Mouse (Mus musculus) heart, postnatal 0 days (tissue): ENCODE results near the gene Fgfr2. TPM values are rescaled to one million over a fixed set of nuclear protein-coding genes. Genes with fewer than 3 reads are reported as not detected.
A peak's percentile ranks its signal among the peaks of the same experiment; 100 is the strongest.

ENCODE experiments used
- ATAC-seq: fragments of 200-750 bp; cut with Nextera tagmentation; 2 replicates; pipeline ENCODE4 v1.8.0; 2017; ENCODE audit warnings: low read depth, moderate number of reproducible peaks, moderate library complexity; ENCODE audit not compliant: insufficient read depth
- DNase-seq: peaks from one replicate; pipeline ENCODE4 v3.0.0-alpha.2; 2016; ENCODE audit warnings: low spot score
- H3K27ac ChIP-seq: fragments of 300-500 bp; sonication (generic); 2 replicates; pipeline ENCODE4 v1.5.1; 2014; ENCODE audit warnings: low read depth, mild to moderate bottlenecking
- H3K27me3 ChIP-seq: fragments of 300-500 bp; sonication (generic); 2 replicates; pipeline ENCODE4 v1.6.1; 2014; ENCODE audit warnings: low read length, mixed read lengths; ENCODE audit not compliant: control insufficient read depth, insufficient read depth
- H3K36me3 ChIP-seq: fragments of 300-500 bp; sonication (generic); replicated peaks from 2 replicates; pipeline ENCODE4 v1.6.1; 2014; ENCODE audit warnings: low read length, mixed read lengths; ENCODE audit not compliant: control insufficient read depth, insufficient read depth
- H3K4me1 ChIP-seq: fragments of 300-500 bp; sonication (generic); 2 replicates; pipeline ENCODE4 v1.6.1; 2014; ENCODE audit warnings: antibody characterized with exemption; ENCODE audit not compliant: control insufficient read depth, insufficient read depth
- H3K4me2 ChIP-seq: fragments of 300-500 bp; sonication (generic); 2 replicates; pipeline ENCODE4 v1.6.1; 2014; ENCODE audit warnings: low read depth, mild to moderate bottlenecking, low read length, moderate library complexity
- H3K4me3 ChIP-seq: fragments of 300-500 bp; sonication (generic); 2 replicates; pipeline ENCODE4 v1.5.1; 2014; ENCODE audit warnings: low read depth, low read length
- H3K9ac ChIP-seq: fragments of 300-500 bp; sonication (generic); replicated peaks from 2 replicates; pipeline ENCODE4 v1.6.1; 2014; ENCODE audit warnings: low read depth, low read length, mixed read lengths
- H3K9me3 ChIP-seq: fragments of 300-500 bp; sonication (generic); replicated peaks from 2 replicates; pipeline ENCODE4 v1.6.1; 2016; ENCODE audit warnings: low read length; ENCODE audit not compliant: control insufficient read depth
- CTCF ChIP-seq: IDR thresholded peaks from 2 replicates; pipeline ENCODE4 v1.5.1; 2016; ENCODE audit warnings: antibody characterized with exemption, control low read depth, low read depth
- EP300 ChIP-seq: IDR thresholded peaks from 2 replicates; pipeline ENCODE4 v1.6.1; 2016; ENCODE audit warnings: antibody characterized with exemption, low read depth
- WGBS: fragments of 180-500 bp; shearing (Covaris S2); extraction: QIAGEN DNeasy Blood & Tissue Kit; methylation state at CpG from one replicate; pipeline ENCODE4 v1.1.7; 2014; 5-methylcytosine and 5-hydroxymethylcytosine counted together
- polyA plus RNA-seq: library from polyadenylated mRNA; unstranded; fragments of >200 nt; fragmentation: Nextera tagmentation; extraction: Ambion mirVana; gene quantifications from 2 replicates; pipeline ENCODE4 v1.2.1, GENCODE M21; 2015
- total RNA-seq: library from RNA; depleted of rRNA; stranded (reverse); fragments of >200 nt; gene quantifications from 2 replicates; pipeline ENCODE4 v1.2.3, GENCODE M21; 2014; ENCODE audit warnings: low replicate concordance

The Fgfr2 gene
- total and polyA plus RNA-seq, 2 experiments from 2014 or later = 3.8 to 11.5 TPM

DNA sequence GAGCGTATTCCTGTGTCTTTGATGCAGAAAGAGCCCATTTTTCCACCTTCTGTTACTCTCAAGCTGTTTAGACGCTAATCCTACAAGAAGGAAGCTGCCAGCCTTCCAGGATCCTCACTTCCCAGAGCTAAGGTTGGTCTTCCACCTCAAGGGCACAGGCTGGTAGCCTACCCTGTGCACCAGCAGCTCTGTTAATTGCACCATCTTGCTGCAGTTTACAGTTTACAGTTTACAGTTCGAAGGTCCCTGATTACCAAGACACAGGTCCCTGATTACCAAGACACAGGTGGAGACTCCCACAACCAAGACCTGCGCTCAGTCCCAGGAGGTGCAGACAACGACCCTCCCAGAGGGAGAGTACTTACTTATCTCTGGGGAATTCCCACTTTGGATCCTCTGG is 2938.3 kb downstream of the Fgfr2 start:
- no peak for TF ChIP-seq CTCF
- no peak for TF ChIP-seq EP300
- no peak overlapping the region for H3K4me2 ChIP-seq
- H3K36me3 ChIP-seq = no peaks in the 10 kb centered on the region
- H3K9me3 ChIP-seq = no peaks in the 10 kb centered on the region
- H3K27ac ChIP-seq = no peak overlapping the region
- no peaks in the 10 kb centered on the region for H3K27me3 ChIP-seq
- no peak overlapping the region for H3K4me3 ChIP-seq
- 74% methylated on average over 5 of the region's 5 CpGs for WGBS
- ATAC-seq = no peak
- H3K9ac ChIP-seq = no peak overlapping the region
- no peak for DNase-seq
- H3K4me1 ChIP-seq = no peaks in the 10 kb centered on the region

DNA sequence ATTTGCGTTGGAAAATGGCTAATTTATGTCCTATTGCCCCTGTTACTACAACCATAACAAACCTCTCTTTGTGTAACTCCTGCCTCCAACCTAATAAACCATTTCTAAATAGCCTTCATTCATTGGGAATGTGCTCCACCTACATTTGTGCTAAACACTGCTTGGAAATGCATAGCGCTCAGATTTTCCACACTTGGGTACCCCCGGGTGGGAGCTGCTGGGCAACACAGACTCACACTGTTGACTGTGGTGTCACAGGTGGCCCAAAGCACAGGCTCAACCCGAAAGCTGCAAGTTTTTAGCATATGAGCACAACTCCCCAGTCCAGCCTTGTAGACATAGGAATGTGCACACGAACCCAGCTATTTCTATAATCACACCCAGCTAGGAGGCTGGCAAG is 2939.2 kb downstream of the Fgfr2 start:
- Histone ChIP-seq H3K36me3 (no peaks in the 10 kb centered on the region), H3K9me3 (no peaks in the 10 kb centered on the region), H3K27ac (no peak overlapping the region), H3K4me3 (no peak overlapping the region), H3K4me1 (no peaks in the 10 kb centered on the region), H3K27me3 (no peaks in the 10 kb centered on the region), H3K9ac (no peak overlapping the region), H3K4me2 (no peak overlapping the region)
- DNase-seq = no peak
- TF ChIP-seq EP300 = no peak
- TF ChIP-seq CTCF = no peak
- ATAC-seq = no peak
- WGBS = 90% methylated on average over 5 of the region's 5 CpGs

DNA sequence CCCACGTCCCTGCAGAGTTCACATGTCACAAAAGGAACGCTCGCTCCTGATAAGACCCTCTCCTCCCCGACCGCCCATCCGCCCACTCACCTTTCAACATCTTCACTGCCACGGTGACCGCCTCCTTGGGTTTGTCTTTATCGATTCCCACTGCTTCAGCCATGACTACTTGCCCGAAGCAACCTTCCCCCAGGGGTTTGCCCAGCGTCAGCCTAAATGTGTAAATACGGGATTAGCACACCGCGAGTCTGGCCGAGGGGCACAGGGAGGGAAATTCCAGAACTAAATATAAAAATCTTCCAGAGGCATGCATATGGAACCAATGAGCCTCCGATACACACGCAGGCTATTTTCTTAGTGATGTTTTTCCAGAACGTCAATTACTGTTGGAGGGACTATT is 2940.6 kb downstream of the Fgfr2 start:
- DNase-seq (no peak), ATAC-seq (no peak)
- TF ChIP-seq EP300 (no peak), CTCF (no peak)
- Histone ChIP-seq H3K27me3 (no peaks in the 10 kb centered on the region), H3K9me3 (no peaks in the 10 kb centered on the region), H3K9ac (no peak overlapping the region), H3K36me3 (no peaks in the 10 kb centered on the region), H3K4me1 (no peaks in the 10 kb centered on the region), H3K4me3 (peak overlapping the region; percentile 9; the same call in 1 of the 2 replicates), H3K27ac (no peak overlapping the region), H3K4me2 (peak overlapping the region; percentile 50)
- 16% methylated on average over 18 of the region's 18 CpGs for WGBS

DNA sequence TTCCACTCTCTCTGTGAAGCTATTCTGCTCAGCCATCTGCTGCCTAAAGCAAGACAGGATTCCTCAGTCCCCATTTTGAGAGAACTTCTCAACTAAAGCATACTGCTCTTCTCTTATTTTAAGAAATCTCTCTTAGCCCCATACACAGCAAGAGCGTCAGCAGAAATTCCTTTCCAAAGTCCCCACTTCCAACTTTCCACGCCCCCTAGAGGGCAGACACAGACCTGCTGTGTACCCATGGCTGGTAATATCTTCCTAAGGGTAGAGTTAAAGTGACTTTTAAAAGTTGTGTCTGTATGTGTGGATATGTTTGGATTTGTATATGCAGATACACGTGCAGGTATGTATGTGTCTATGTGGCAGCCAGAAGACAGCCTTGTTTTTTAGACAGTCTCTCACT is 2944.2 kb downstream of the Fgfr2 start:
- TF ChIP-seq EP300 (no peak), CTCF (peak; percentile 26; the same call in 1 of the 2 replicates)
- no peak overlapping the region for H3K9ac ChIP-seq
- H3K9me3 ChIP-seq = no peaks in the 10 kb centered on the region
- DNase-seq = no peak
- WGBS = 75% methylated on average over 3 of the region's 3 CpGs
- no peaks in the 10 kb centered on the region for H3K36me3 ChIP-seq
- H3K4me2 ChIP-seq = no peak overlapping the region
- no peak overlapping the region for H3K27ac ChIP-seq
- H3K4me3 ChIP-seq = no peak overlapping the region
- H3K4me1 ChIP-seq = peaks cover 11% of the 10 kb centered on the region
- ATAC-seq = no peak
- H3K27me3 ChIP-seq = no peaks in the 10 kb centered on the region

DNA sequence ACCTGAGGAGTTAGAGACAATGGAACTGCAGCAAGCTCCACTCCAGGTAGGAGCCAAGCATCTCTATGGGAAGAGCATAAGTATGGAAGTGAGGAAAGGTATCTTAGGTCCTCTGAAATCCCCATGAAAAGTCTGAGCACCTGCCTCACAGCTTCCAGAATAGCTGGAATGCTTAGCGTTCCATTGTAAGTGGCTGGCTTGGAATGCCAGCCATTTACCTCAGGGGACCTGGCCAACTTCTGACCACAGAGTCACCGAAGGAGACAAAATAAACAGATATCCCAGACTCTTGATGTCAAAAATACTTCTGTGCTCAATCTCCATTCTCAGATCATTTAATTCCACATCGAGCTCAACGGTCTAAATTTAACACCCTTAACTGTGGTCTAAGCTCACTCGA is 2946.1 kb downstream of the Fgfr2 start:
- 0 out of 2 replicates have a peak, but pooled peaks cover under 1% of the 10 kb centered on the region for H3K36me3 ChIP-seq
- H3K4me1 ChIP-seq = peaks cover 11% of the 10 kb centered on the region
- no peak for DNase-seq
- H3K4me3 ChIP-seq = no peak overlapping the region
- no peak for ATAC-seq
- H3K27me3 ChIP-seq = no peaks in the 10 kb centered on the region
- H3K4me2 ChIP-seq = no peak overlapping the region
- no peak overlapping the region for H3K9ac ChIP-seq
- no peak overlapping the region for H3K27ac ChIP-seq
- TF ChIP-seq CTCF (no peak), EP300 (no peak)
- WGBS = 38% methylated on average over 5 of the region's 5 CpGs
- H3K9me3 ChIP-seq = no peaks in the 10 kb centered on the region

DNA sequence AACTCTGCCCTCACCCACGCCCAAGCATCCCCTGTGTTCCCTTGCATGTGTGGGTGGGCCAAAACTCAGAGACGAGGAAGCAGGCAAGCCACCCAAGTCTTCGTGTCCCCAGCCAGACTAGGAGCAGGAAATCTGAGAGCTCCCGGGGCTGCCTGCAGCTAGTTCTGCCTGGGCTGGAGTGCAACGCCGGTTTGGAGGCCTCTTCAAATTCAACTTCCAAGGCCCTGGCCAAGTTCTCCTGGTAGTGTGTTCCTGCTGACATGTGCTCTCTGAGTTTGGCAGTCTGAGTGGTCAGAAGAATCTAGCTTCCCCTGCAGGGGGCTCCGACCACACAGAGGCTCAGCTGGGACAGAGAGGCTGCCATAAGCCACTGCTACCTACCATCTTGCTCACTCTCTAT is 2948.6 kb downstream of the Fgfr2 start:
- H3K27me3 ChIP-seq = no peaks in the 10 kb centered on the region
- DNase-seq = peak; percentile 22
- ATAC-seq = peak; percentile 64
- H3K4me3 ChIP-seq = no peak overlapping the region
- no peak overlapping the region for H3K9ac ChIP-seq
- H3K36me3 ChIP-seq = 0 out of 2 replicates have a peak, but pooled peaks cover 6% of the 10 kb centered on the region
- H3K27ac ChIP-seq = no peak overlapping the region; the same call in 1 of the 2 replicates
- H3K4me1 ChIP-seq = peaks cover 11% of the 10 kb centered on the region
- no peak overlapping the region for H3K4me2 ChIP-seq
- TF ChIP-seq EP300 (no peak), CTCF (no peak)
- no peaks in the 10 kb centered on the region for H3K9me3 ChIP-seq
- 30% methylated on average over 7 of the region's 7 CpGs for WGBS
